Mouse (Mus musculus) 3T3-L1 (cell line): ENCODE data around the gene Jade3.
"Not testable (repeated sequence)": the region's sequence is repeated elsewhere in the genome, so short reads cannot be mapped to it uniquely, and the experiment has no call there.

Source experiments
- DNase-seq: peaks from one replicate; pipeline ENCODE4 v3.0.0-alpha.2; 2015; ENCODE audit warnings: low read depth, low spot score

Gene Jade3

GRCm38 (mm10) chrX:20425140-20425838 is at the start of gene Jade3:
Jade3 (plus strand) TSS chrX:20425688.
- peak; percentile 86 for DNase-seq

- no peak for DNase-seq
Measured at GRCm38 (mm10) chrX:20379347-20380014, 46.0 kb upstream of the Jade3 start.

GRCm38 (mm10) chrX:20382260-20382659 is 43.2 kb upstream of the Jade3 start:
- DNase-seq = no peak

- no peak for DNase-seq
Measured at GRCm38 (mm10) chrX:20387006-20387405, 38.5 kb upstream of the Jade3 start.

GRCm38 (mm10) chrX:20391964-20392363 is 33.5 kb upstream of the Jade3 start:
- DNase-seq = not testable (repeated sequence)

GRCm38 (mm10) chrX:20392942-20393341 is 32.5 kb upstream of the Jade3 start:
- DNase-seq = no peak

GRCm38 (mm10) chrX:20404068-20404467 is 21.4 kb upstream of the Jade3 start:
- peak; percentile 45 for DNase-seq

GRCm38 (mm10) chrX:20406909-20407308 is 18.6 kb upstream of the Jade3 start:
- peak; percentile 16 for DNase-seq

GRCm38 (mm10) chrX:20407676-20408075 is 17.8 kb upstream of the Jade3 start:
- DNase-seq = no peak

GRCm38 (mm10) chrX:20411382-20411781 is 14.1 kb upstream of the Jade3 start:
- DNase-seq = no peak

- peak; percentile 71 for DNase-seq
Measured at GRCm38 (mm10) chrX:20412221-20412620, 13.3 kb upstream of the Jade3 start.

GRCm38 (mm10) chrX:20414885-20415622 is 10.4 kb upstream of the Jade3 start:
- DNase-seq = no peak

- peak; percentile 83 for DNase-seq
Measured at GRCm38 (mm10) chrX:20418461-20418860, 7.0 kb upstream of the Jade3 start.

GRCm38 (mm10) chrX:20419536-20419935 is 6.0 kb upstream of the Jade3 start:
- DNase-seq = peak; percentile 18

- DNase-seq = peak; percentile 15
Measured at GRCm38 (mm10) chrX:20425839-20426449, 456 bp downstream of the Jade3 start.

- DNase-seq = no peak
Measured at GRCm38 (mm10) chrX:20483213-20483612, 57.7 kb downstream of the Jade3 start.

- peak; percentile 47 for DNase-seq
Measured at GRCm38 (mm10) chrX:20497682-20498081, 72.2 kb downstream of the Jade3 start.

GRCm38 (mm10) chrX:20520290-20520939 is 94.9 kb downstream of the Jade3 start:
- DNase-seq = no peak

GRCm38 (mm10) chrX:20521578-20521977 is 96.1 kb downstream of the Jade3 start:
- no peak for DNase-seq

GRCm38 (mm10) chrX:20532621-20533020 is 107.1 kb downstream of the Jade3 start:
- no peak for DNase-seq

GRCm38 (mm10) chrX:20543867-20544266 is 118.4 kb downstream of the Jade3 start:
- no peak for DNase-seq
